Mouse (Mus musculus): ENCODE results near the gene Gm8765. TPM values are rescaled to one million over a fixed set of nuclear protein-coding genes. Genes with fewer than 3 reads are reported as not detected.
"Not testable (repeated sequence)": the region's sequence is repeated elsewhere in the genome, so short reads cannot be mapped to it uniquely, and the experiment has no call there.

Gene Gm8765
- not detected in 3 replicates for total RNA-seq (2017)

- ATAC-seq (replicated peaks; ENCODE audit: insufficient number of reproducible peaks, low FRiP score, low TSS enrichment, poor library complexity, severe bottlenecking) = not testable (repeated sequence)
These were observed at the start of gene Gm8765 for GRCm38 (mm10) chr13:50698012-50698411. Gene Gm8765, plus strand, starts transcription at chr13:50698312.

DNA sequence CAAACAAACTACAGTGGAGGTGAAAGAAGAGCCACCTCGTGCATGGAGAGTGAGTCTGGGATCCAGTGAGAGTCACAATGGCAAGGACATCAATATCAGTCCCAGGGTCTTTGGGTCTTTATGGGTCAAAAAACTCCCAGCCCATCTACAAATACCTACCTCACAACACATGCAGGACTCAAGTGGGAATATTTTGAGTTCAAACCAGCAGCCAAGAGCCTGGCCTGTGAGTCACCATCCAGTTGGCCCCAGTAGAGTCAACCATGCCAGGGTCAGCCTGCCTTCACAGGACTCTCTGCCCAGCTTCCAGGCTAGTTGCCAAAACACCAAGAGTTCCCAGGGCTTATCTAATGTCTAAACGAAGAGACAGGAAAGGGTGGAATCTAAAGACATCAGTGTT is 49.3 kb upstream of the Gm8765 start:
- not testable (repeated sequence) for ATAC-seq (replicated peaks; ENCODE audit: insufficient number of reproducible peaks, low FRiP score, low TSS enrichment, poor library complexity, severe bottlenecking)

GRCm38 (mm10) chr13:50750282-50750681 is 52.2 kb downstream of the Gm8765 start:
- not testable (repeated sequence) for ATAC-seq (replicated peaks; ENCODE audit: insufficient number of reproducible peaks, low FRiP score, low TSS enrichment, poor library complexity, severe bottlenecking)

GRCm38 (mm10) chr13:50751732-50752131 is 53.6 kb downstream of the Gm8765 start:
- no peak for ATAC-seq (replicated peaks; ENCODE audit: insufficient number of reproducible peaks, low FRiP score, low TSS enrichment, poor library complexity, severe bottlenecking)

- not testable (repeated sequence) for ATAC-seq (replicated peaks; ENCODE audit: insufficient number of reproducible peaks, low FRiP score, low TSS enrichment, poor library complexity, severe bottlenecking)
These were observed 54.8 kb downstream of the Gm8765 start for GRCm38 (mm10) chr13:50752961-50753360.

Other genes with a start within 250 kb of the Gm8765 start
- gene Nutm2, start 231.0 kb upstream of the Gm8765 start, total RNA-seq (2017) = not detected in 3 replicates
- gene Gm904, start 55.1 kb upstream of the Gm8765 start, total RNA-seq (2017) = not detected in 3 replicates